Mouse (Mus musculus) thymus, adult 2 months (tissue): ENCODE data around the gene Wbp1l.

Source experiments
- CTCF ChIP-seq: fragments of 200-500 bp; IDR thresholded peaks from 2 replicates; pipeline ENCODE4 v1.5.1; 2012; ENCODE audit warnings: mild to moderate bottlenecking, control low read depth, low read length, moderate library complexity, borderline replicate concordance; ENCODE audit not compliant: control insufficient read depth, poor library complexity, insufficient read depth; ENCODE audit errors: extremely low read depth
- POLR2A ChIP-seq: fragments of 200-500 bp; IDR thresholded peaks from 2 replicates; pipeline ENCODE4 v1.6.1; 2012; ENCODE audit warnings: mild to moderate bottlenecking, low read length, control low read depth, moderate library complexity; ENCODE audit not compliant: control insufficient read depth, poor library complexity, insufficient read depth; ENCODE audit errors: extremely low read depth

- TF ChIP-seq CTCF (no peak), POLR2A (no peak)
These were observed 7.3 kb upstream of the Wbp1l start for GRCm38 (mm10) chr19:46591575-46591974.
